Mouse (Mus musculus) ES-CJ7 (cell line): ENCODE measurements around the gene Fnip1.

Experiments used
- DNase-seq: peaks from one replicate; pipeline ENCODE4 v3.0.0; 2011; ENCODE audit warnings: low read depth, low spot score

The Fnip1 gene

DNA sequence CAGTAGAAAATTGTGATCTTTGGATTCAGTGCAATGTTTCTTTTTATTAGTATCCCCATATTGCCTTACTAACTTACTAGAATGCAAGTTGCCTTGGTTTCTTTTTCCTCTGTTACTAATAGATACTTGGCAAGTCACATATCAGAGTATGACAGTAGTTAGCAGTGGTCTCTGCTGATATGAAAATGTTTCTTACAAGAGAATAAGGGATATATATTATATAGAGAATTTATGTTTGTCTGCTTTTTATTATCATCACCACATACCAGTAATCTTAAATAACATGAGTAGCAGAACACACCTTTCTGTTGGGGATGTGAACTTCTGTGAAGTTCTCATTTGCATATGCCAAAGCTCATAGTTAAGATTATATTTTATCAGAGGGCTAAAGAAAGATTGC is 104.4 kb downstream of the Fnip1 start:
- no peak for DNase-seq

- no peak for DNase-seq
These were observed 117.0 kb downstream of the Fnip1 start for GRCm38 (mm10) chr11:54554970-54555369.

GRCm38 (mm10) chr11:54562761-54563160 is 124.8 kb downstream of the Fnip1 start:
- DNase-seq: peak; percentile 29
